Mouse (Mus musculus) CD4-positive, CD25-positive, alpha-beta regulatory T cell (primary cell): ENCODE data around the gene Usp15. TPM values are rescaled to one million over a fixed set of nuclear protein-coding genes. Genes with fewer than 3 reads are reported as not detected.

Experiments
- polyA plus RNA-seq: library from polyadenylated mRNA; unstranded; fragments of 100-300 nt; shearing (Covaris generic); gene quantifications from one replicate; pipeline ENCODE4 v1.2.1, GENCODE M21; 2017

Usp15 gene
- polyA plus RNA-seq: 113 TPM

DNA sequence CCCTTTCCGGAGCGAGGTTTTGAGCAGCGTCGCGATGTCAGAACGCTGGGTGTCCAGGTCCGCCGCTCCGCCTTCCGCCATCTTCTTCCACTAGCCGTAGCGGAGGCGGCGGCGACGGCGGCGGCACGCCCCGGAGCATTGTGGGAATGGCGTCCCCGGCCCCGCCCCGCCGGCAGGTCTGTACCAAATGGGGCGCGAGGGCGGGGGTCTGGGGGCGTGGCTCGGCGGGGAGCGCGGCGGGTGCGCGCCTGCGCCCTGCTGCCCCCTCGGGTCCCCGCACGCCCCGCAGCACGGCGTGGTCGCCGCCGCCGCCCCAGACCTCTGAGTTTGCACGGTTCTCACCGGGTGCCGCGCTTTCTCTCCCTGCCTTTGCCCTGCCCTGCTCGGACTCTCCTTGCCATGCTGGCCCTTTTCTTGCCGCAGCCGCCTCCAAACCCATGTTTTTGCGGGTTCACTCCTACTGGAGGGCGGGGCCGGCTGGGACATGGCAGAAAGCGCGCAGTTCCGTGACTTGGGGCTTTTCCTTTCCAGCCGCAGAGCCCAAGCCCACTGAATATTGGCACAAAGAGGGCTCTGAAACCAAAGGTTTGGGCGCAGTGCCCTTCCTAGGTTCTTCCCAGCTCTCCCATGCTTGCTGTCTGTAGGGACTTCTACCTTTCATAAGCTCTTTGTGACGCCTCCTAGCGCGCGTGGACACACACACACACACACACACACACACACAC lies at the start of gene Usp15:
Usp15 (minus strand) TSS at position 161 of the 725 bp plus-strand sequence.

DNA sequence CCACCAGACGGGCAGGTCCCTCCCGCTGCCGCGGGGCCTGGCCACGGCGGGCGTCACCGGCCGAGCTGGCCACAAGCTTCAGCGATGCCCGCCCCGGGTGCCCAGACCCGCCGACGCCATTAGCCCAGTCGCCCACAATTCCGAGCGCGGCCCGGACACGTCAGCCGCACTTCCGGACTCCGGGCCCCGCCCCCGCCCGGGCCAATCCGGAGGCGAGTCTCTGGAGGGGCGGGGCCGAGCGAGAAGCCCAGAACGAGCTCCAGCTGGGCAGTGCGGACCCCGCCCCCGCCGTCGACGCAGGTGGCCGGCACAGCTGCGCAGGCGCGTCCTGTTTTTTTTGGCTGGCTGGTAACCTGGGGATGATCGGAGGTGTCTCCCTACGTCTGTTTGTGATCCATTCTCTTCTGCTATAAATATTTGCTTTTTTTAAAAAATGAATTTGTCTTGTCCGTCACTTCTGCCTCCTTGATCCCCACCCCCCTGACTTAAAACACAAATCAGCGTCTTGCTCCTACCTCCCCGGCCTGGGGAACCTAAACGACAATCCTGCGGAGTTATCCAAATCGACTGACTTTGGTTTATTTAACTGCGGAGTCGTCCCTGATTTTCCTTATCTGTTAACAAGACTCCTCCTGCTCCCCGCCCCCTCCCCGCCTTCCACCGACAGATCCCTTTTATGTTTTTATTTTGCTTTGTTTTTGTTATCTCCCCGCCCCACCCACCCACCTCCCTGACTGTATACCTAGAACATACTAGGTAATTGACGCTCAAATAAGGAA lies 120.4 kb downstream of the Usp15 start, which contains the start of gene Mon2:
Mon2 (minus strand) TSS at position 261 of the 779 bp plus-strand sequence.

Other genes with a start within 250 kb of the Usp15 start
- 16.6 TPM for gene Mon2, start 120.5 kb downstream of the Usp15 start, polyA plus RNA-seq
- 0.11 TPM for gene Fam19a2, start 67.0 kb upstream of the Usp15 start, polyA plus RNA-seq